In genomic region chr6:117110291-117110690, GRCm38 (mm10) we compare ENCODE assay signal across 22 mouse cellular contexts.
"Had no signal": no experiment of that assay in that cellular context is flagged by ENCODE, and none has a peak within 500 bp of the region (broad histone marks: within the 10 kb centered on the region; RNA-seq: fewer than 3 reads in every experiment).

No protein-coding gene starts in this region.

- DNase-seq: heart, postnatal 10 days; heart, postnatal 14 days; heart, postnatal 36 days; heart, postnatal 4 days; kidney, adult 11 months; kidney, adult 18-20 months; kidney, adult 2 months; kidney, adult 8-10 months; kidney, adult 9 months; kidney, postnatal 10 days; kidney, postnatal 14 days; kidney, postnatal 25 days; kidney, postnatal 36 days; kidney, postnatal 4 days; layer of hippocampus, adult 9-11 months; layer of hippocampus, postnatal 36 days had no signal

- ATAC-seq: hindbrain, embryonic 16.5 days; hindbrain, postnatal 0 days; inflammation-experienced regulatory T-cells, adult 6 months; intestine, embryonic 15.5 days; intestine, embryonic 16.5 days; intestine, postnatal 0 days had no signal
